Mouse (Mus musculus) embryo, embryonic 11.5 days (tissue): ENCODE results near the gene Zbtb39.
"Not testable (repeated sequence)": the region's sequence is repeated elsewhere in the genome, so short reads cannot be mapped to it uniquely, and the experiment has no call there.

Experiments
- DNase-seq: peaks from one replicate; pipeline ENCODE4 v3.0.0-alpha.2; 2012; ENCODE audit warnings: low read depth, low spot score

Gene Zbtb39

DNA sequence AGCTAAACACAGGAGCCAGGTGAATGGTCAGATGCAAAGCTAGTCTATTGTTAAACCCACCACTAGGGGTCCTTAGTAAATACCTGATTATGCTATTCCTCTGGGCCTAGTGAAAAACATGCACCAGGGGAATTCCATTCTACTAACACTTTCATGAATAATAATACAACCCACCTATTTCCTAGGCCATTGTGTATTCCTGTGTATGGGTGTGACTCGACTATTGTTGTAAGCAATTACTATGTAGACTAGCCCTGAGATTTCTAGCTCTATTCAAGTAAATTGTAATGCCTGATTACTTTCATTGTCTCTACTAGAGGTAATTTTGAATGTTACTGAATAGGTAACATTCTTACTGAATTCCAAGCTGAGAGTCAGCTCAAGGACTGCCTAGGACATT, 46.1 kb downstream of the Zbtb39 start:
- not testable (repeated sequence) for DNase-seq
